Mouse (Mus musculus): Measurements from ENCODE around the gene Syt2. TPM values are rescaled to one million over a fixed set of nuclear protein-coding genes. Genes with fewer than 3 reads are reported as not detected.
A peak's percentile ranks its signal among the peaks of the same experiment; 100 is the strongest.

The Syt2 gene
- polyA plus RNA-seq, 1 experiment from 2014 or later, result 0.84 TPM

DNA sequence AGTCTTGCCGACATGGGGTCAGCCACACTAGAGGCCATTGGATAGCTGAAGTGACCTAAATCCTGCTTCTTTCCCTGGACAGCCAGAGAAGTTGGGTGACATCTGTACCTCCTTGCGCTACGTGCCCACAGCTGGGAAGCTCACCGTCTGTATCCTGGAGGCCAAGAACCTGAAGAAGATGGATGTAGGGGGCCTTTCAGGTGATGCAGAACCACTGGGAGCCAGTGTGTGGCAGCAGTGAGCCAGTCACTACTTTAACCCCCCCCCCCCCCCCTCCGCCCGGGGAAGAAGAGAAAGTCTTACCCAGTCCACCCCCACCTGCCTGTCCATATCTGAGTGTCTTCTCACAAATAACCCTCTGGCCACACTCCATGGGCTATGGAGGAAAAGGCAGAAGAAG lies 99.2 kb downstream of the Syt2 start:
- DNase-seq (ENCODE audit: low spot score), result no peak
- ATAC-seq (replicated peaks; ENCODE audit: low FRiP score), result no peak
- H3K27me3 ChIP-seq (ENCODE audit: control insufficient read depth, insufficient read depth, low read length), result no peaks in the 10 kb centered on the region
- 66% methylated on average over 4 of the region's 6 CpGs for whole genome bisulfite sequencing
- H3K36me3 ChIP-seq (ENCODE audit: control insufficient read depth, insufficient read depth, low read length), result no peaks in the 10 kb centered on the region
- H3K27ac ChIP-seq (ENCODE audit: low read depth, low read length), result no peak overlapping the region
- H3K9ac ChIP-seq (ENCODE audit: low read length), result no peak overlapping the region
- H3K9me3 ChIP-seq (ENCODE audit: control insufficient read depth, low read length), result no peaks in the 10 kb centered on the region
- H3K4me2 ChIP-seq (ENCODE audit: low read depth, low read length, severe bottlenecking), result no peak overlapping the region
- H3K4me1 ChIP-seq (replicated peaks; ENCODE audit: control insufficient read depth, insufficient read depth, low read length), result no peaks in the 10 kb centered on the region
- no peak overlapping the region for H3K4me3 ChIP-seq (ENCODE audit: low read depth, low read length)

DNA sequence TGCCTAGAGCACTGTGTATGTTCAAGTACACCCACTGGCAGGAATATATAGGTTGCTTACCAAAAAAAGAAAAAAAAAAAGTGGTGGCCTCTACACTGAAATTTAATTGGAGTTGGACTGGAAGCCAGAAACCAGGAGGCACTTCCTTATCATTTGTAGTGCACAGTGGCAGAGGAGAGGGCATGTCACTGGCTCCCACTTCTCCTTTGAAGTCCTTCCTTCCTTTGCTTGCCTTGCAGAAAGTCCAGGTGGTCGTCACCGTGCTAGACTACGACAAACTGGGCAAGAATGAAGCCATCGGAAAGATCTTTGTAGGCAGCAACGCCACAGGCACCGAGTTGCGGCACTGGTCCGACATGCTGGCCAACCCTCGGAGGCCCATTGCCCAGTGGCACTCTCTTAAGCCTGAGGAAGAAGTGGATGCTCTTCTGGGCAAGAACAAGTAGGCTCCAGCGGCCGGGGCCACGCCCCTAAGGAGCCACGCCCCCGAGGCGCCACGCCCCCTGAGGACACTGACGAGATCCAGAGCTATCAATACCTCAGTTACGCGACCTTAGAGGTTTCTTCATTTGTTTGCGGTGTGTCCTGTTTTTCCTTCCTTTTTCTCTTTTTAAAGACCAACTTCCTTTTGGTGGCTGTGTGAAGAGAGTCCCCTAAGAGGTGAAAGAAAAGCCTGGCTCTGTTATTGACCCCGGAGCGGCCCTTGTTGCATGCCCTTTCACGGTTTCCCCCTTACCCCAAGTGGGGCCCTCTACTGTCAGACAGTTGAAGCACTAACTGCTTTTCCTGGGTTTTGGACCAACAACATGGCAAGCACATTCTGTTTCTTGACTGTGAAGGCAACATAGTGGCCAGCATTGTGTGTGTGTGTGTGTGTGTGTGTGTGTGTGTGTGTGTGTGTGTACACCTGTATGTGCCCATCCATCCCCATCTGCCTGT lies 101.0 kb downstream of the Syt2 start:
- Histone ChIP-seq H3K9ac (ENCODE audit: low read length) (no peak overlapping the region), H3K9me3 (ENCODE audit: control insufficient read depth, low read length) (no peaks in the 10 kb centered on the region), H3K4me3 (ENCODE audit: low read depth, low read length) (no peak overlapping the region), H3K4me2 (ENCODE audit: low read depth, low read length, severe bottlenecking) (no peak overlapping the region; the same call in 1 of the 2 replicates), H3K27ac (ENCODE audit: low read depth, low read length) (no peak overlapping the region), H3K36me3 (ENCODE audit: control insufficient read depth, insufficient read depth, low read length) (no peaks in the 10 kb centered on the region), H3K27me3 (ENCODE audit: control insufficient read depth, insufficient read depth, low read length) (no peaks in the 10 kb centered on the region), H3K4me1 (replicated peaks; ENCODE audit: control insufficient read depth, insufficient read depth, low read length) (no peaks in the 10 kb centered on the region)
- ATAC-seq (replicated peaks; ENCODE audit: low FRiP score) (0 out of 2 replicates have a peak, but pooled peaks have one; percentile 42), DNase-seq (ENCODE audit: low spot score) (no peak)
- 20% methylated on average over 23 of the region's 23 CpGs for WGBS

DNA sequence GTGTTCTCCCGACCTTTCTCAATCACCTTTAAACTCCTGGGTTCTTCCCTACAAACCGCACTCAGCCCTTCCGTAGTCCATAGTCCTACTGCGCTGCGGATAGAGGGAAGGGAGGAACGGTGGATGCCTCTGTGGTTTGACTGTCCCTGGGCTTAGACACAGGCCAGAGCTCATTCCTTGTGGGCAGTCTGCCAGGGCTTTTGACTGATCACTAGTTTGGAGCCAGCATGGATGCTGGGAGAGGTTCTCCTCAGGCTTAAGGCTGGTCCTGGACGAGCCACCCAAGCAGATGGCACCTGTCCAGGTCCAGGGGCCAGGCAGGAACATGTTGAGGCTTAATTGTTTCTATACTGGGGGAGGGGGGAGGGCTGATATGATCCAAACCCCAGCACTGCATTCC lies 103.4 kb downstream of the Syt2 start:
- 90% methylated on average over 7 of the region's 7 CpGs for WGBS
- Histone ChIP-seq H3K4me1 (replicated peaks; ENCODE audit: control insufficient read depth, insufficient read depth, low read length) (no peaks in the 10 kb centered on the region), H3K9me3 (ENCODE audit: control insufficient read depth, low read length) (no peaks in the 10 kb centered on the region), H3K4me3 (ENCODE audit: low read depth, low read length) (no peak overlapping the region), H3K27me3 (ENCODE audit: control insufficient read depth, insufficient read depth, low read length) (no peaks in the 10 kb centered on the region), H3K4me2 (ENCODE audit: low read depth, low read length, severe bottlenecking) (no peak overlapping the region), H3K36me3 (ENCODE audit: control insufficient read depth, insufficient read depth, low read length) (no peaks in the 10 kb centered on the region), H3K27ac (ENCODE audit: low read depth, low read length) (no peak overlapping the region), H3K9ac (ENCODE audit: low read length) (no peak overlapping the region)
- DNase-seq (ENCODE audit: low spot score) (no peak), ATAC-seq (replicated peaks; ENCODE audit: low FRiP score) (no peak)

DNA sequence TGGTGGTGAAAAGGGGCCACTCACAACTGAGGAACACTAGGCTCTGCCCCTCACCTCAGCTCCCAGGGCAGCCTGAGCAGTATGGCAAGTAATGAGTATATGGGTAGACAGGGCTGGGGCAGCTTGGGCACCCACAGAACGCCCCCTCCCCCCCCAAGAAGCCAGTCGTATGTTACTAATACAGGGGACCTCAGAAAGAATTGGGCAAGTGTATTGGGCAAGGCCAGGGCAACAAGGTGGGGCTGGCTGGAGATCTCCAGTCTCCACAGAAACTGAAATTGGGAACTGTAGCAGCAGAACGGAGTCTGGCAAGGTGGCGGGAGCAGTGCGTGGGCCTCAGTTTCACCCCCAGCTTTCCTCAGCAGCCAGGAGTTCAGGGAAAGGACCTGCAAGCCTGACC lies 106.0 kb downstream of the Syt2 start:
- H3K9me3 ChIP-seq (ENCODE audit: control insufficient read depth, low read length), result no peaks in the 10 kb centered on the region
- no peak overlapping the region for H3K4me2 ChIP-seq (ENCODE audit: low read depth, low read length, severe bottlenecking)
- H3K4me1 ChIP-seq (replicated peaks; ENCODE audit: control insufficient read depth, insufficient read depth, low read length), result no peaks in the 10 kb centered on the region
- ATAC-seq (replicated peaks; ENCODE audit: low FRiP score), result no peak
- no peak overlapping the region for H3K9ac ChIP-seq (ENCODE audit: low read length)
- no peak for DNase-seq (ENCODE audit: low spot score)
- WGBS, result 87% methylated on average over 5 of the region's 5 CpGs
- no peaks in the 10 kb centered on the region for H3K36me3 ChIP-seq (ENCODE audit: control insufficient read depth, insufficient read depth, low read length)
- no peak overlapping the region for H3K27ac ChIP-seq (ENCODE audit: low read depth, low read length)
- H3K4me3 ChIP-seq (ENCODE audit: low read depth, low read length), result no peak overlapping the region
- no peaks in the 10 kb centered on the region for H3K27me3 ChIP-seq (ENCODE audit: control insufficient read depth, insufficient read depth, low read length)

DNA sequence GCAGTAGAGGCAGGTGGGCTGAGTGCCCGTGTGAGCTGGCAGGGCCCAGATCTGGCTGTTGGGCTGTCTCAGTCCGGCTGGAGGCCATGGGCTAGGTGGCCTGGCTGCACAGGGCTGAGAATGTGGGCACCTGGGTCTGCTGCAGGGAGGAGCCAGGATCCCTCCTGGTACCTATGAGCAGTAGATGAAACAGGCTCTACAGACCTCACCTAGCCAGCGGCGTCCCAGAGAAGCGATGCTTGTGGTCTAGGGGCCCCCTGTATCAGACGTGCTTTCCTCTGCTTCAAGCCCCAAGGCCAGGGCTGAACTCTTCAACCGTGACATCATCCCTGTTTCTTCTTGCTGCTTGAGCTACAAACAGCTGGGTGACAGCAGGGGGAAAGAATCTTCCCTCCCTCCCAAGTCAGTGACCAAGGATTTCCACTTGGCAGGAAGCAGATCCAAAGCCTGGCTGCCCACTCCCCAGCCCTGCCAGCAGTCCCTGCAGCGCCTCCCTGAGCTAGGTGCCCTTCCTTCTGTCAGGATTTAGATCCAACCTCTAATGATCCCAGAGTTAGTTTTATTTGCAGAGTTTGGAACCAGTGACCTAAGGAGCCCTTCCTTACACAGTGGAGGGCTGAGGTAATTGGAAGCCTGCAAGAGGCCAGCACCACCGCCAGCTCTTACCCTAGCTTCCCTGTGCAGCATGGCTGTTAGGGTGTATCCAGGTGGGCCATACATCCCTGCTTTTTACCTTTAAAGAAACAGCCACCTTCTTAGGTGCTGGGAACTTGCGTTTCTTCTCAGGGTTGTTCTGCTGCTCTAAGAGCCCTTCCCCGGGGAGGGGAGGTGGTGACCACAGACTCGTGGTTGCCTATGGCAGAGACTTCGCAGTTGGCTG lies 107.5 kb downstream of the Syt2 start:
- Histone ChIP-seq H3K36me3 (ENCODE audit: control insufficient read depth, insufficient read depth, low read length) (no peaks in the 10 kb centered on the region), H3K27ac (ENCODE audit: low read depth, low read length) (no peak overlapping the region), H3K4me3 (ENCODE audit: low read depth, low read length) (no peak overlapping the region), H3K4me1 (replicated peaks; ENCODE audit: control insufficient read depth, insufficient read depth, low read length) (no peaks in the 10 kb centered on the region), H3K9me3 (ENCODE audit: control insufficient read depth, low read length) (no peaks in the 10 kb centered on the region), H3K27me3 (ENCODE audit: control insufficient read depth, insufficient read depth, low read length) (no peaks in the 10 kb centered on the region), H3K9ac (ENCODE audit: low read length) (no peak overlapping the region), H3K4me2 (ENCODE audit: low read depth, low read length, severe bottlenecking) (no peak overlapping the region)
- 82% methylated on average over 13 of the region's 13 CpGs for WGBS
- ATAC-seq (replicated peaks; ENCODE audit: low FRiP score), result no peak
- DNase-seq (ENCODE audit: low spot score), result no peak

DNA sequence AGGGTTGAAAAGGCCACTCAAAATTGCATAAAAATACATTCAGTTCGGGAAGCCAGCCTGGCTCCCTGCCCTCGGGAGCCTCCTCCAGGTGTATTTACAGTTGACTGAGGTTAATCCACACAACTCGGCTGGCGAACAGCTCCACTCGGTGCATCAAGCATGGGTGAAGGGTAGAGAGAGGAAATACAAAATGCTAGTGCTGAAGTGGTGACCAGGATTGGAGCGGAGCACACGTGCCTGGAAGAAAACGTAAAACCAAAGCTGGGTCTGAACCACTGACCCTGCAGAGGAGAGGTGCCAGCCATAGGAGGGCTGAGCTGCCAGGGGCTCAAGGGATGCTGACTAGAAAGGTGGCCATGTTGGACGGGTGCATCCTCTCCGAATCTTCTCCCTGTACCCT lies 108.3 kb downstream of the Syt2 start:
- Histone ChIP-seq H3K27ac (ENCODE audit: low read depth, low read length) (no peak overlapping the region), H3K4me1 (replicated peaks; ENCODE audit: control insufficient read depth, insufficient read depth, low read length) (no peaks in the 10 kb centered on the region), H3K4me3 (ENCODE audit: low read depth, low read length) (no peak overlapping the region), H3K36me3 (ENCODE audit: control insufficient read depth, insufficient read depth, low read length) (no peaks in the 10 kb centered on the region), H3K27me3 (ENCODE audit: control insufficient read depth, insufficient read depth, low read length) (no peaks in the 10 kb centered on the region), H3K9ac (ENCODE audit: low read length) (no peak overlapping the region), H3K9me3 (ENCODE audit: control insufficient read depth, low read length) (no peaks in the 10 kb centered on the region), H3K4me2 (ENCODE audit: low read depth, low read length, severe bottlenecking) (no peak overlapping the region)
- DNase-seq (ENCODE audit: low spot score), result no peak
- 84% methylated on average over 10 of the region's 10 CpGs for WGBS
- no peak for ATAC-seq (replicated peaks; ENCODE audit: low FRiP score)

DNA sequence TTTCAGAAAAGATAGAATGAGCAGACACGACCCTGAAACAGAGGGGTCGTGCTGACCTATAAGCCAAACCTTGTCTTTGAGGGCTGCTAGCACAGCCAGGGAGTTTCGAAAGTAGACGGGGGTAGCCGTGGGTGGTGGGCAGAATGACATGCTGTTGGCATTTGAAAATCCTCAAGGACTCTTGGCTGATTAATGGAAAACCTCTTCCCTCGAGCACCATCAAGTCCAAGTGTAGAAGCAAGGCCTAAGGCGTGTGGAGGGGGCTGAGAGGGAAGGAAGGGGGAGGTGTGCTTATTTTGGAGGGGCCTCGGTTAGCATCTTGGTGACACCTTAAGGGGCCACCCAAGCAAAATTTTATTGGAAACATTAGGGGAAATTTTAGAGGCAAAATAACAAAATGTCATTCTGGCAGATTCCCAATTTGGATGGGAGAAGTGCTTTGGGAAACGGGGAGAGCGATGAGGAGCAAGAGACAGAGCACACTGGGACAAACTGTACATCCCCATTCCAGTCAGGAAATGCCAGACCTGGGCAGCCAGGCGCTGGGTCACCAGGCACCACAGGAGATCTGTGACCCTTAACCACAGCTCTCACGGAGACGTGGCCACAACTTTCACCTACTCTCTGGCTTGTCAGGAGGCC lies 109.2 kb downstream of the Syt2 start:
- Histone ChIP-seq H3K4me1 (replicated peaks; ENCODE audit: control insufficient read depth, insufficient read depth, low read length) (no peaks in the 10 kb centered on the region), H3K4me3 (ENCODE audit: low read depth, low read length) (no peak overlapping the region), H3K9me3 (ENCODE audit: control insufficient read depth, low read length) (no peaks in the 10 kb centered on the region), H3K27ac (ENCODE audit: low read depth, low read length) (no peak overlapping the region), H3K4me2 (ENCODE audit: low read depth, low read length, severe bottlenecking) (no peak overlapping the region), H3K9ac (ENCODE audit: low read length) (no peak overlapping the region), H3K27me3 (ENCODE audit: control insufficient read depth, insufficient read depth, low read length) (no peaks in the 10 kb centered on the region), H3K36me3 (ENCODE audit: control insufficient read depth, insufficient read depth, low read length) (no peaks in the 10 kb centered on the region)
- DNase-seq (ENCODE audit: low spot score), result no peak
- ATAC-seq (replicated peaks; ENCODE audit: low FRiP score), result no peak
- WGBS, result 76% methylated on average over 13 of the region's 13 CpGs

DNA sequence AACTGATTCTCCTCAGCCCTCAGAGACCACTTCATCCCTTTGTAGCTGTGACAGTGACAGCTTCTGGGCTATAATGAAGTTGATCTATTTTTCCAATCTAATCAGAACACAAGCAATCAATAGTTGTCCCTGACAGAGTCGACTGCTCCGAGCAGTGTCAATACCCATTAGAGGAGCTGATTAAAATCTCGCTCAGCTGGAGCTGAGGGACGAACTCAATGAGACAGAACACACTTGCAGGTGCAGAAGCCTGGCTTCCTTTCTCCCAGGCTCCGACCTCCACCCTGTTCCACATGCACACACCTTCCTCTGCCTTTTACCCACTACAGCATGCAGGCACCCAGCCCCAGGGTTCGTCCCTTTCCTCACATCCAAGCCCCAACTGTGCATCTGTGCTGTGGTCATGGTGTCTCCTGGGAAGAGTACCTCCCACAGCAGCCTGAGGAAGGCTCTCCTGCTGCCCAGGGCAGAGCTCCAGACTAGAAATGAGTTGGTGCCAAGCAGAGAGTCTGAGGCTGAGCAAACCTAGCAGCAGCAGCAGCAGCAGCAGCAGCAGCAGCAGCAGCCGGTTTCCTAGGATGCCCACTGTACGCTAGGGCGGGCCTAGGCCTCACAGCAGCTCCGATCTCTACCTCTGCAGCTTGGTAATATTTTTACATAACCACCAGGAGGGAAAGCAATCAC lies 109.9 kb downstream of the Syt2 start:
- WGBS, result 72% methylated on average over 10 of the region's 10 CpGs
- H3K27me3 ChIP-seq (ENCODE audit: control insufficient read depth, insufficient read depth, low read length), result no peaks in the 10 kb centered on the region
- ATAC-seq (replicated peaks; ENCODE audit: low FRiP score) (no peak), DNase-seq (ENCODE audit: low spot score) (no peak)
- no peaks in the 10 kb centered on the region for H3K9me3 ChIP-seq (ENCODE audit: control insufficient read depth, low read length)
- H3K9ac ChIP-seq (ENCODE audit: low read length), result 0 out of 2 replicates have a peak overlapping the region, but pooled peaks have one; percentile 16
- H3K4me3 ChIP-seq (ENCODE audit: low read depth, low read length), result no peak overlapping the region
- no peak overlapping the region for H3K27ac ChIP-seq (ENCODE audit: low read depth, low read length)
- no peaks in the 10 kb centered on the region for H3K4me1 ChIP-seq (replicated peaks; ENCODE audit: control insufficient read depth, insufficient read depth, low read length)
- H3K36me3 ChIP-seq (ENCODE audit: control insufficient read depth, insufficient read depth, low read length), result no peaks in the 10 kb centered on the region
- H3K4me2 ChIP-seq (ENCODE audit: low read depth, low read length, severe bottlenecking), result no peak overlapping the region
